In the genomic region with DNA sequence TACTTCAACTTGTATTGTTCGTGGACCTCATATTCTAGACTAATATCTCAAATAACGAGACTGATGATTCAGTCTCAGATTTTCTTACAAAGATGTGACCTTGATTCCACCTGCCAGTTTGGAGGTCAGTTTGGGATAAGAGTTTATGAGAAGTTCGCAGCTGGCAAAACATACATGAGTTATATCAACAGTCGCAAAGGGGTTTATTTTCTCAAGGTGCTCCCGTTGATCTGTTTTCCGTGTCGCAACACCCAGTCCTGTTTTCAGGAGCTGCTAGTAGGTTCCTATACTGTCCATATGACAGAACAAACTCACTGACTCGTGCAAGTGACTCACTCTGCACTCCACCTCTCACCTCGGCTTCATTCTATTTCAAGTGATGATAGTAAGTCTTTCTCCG, we compare ENCODE assay signal across 8 mouse cellular contexts. TPM values are rescaled to one million over a fixed set of nuclear protein-coding genes. Genes with fewer than 3 reads are reported as not detected.
DNase-seq lines count a peak whose midpoint lies in the region; ATAC-seq and TF ChIP-seq lines count a peak whose summit lies in the region.

No protein-coding gene starts in this region.

- H3K27me3 ChIP-seq in ES-Bruce4 (ENCODE audit: control insufficient read depth, insufficient read depth, low read length, poor library complexity, severe bottlenecking), result no peaks in the 10 kb centered on the region
- no peaks in the 10 kb centered on the region for H3K27me3 ChIP-seq in limb, embryonic 10.5 days (ENCODE audit: low read depth, poor library complexity, severe bottlenecking)
- no peaks in the 10 kb centered on the region for H3K27me3 ChIP-seq in neural tube, embryonic 15.5 days (replicated peaks)

- no peak for TF ChIP-seq EP300 in ES-Bruce4 (IDR thresholded peaks at IDR 0.05; ENCODE audit: insufficient read depth, low read depth, low read length)

- 0 out of 2 replicates have a peak, but pooled peaks cover 6% of the 10 kb centered on the region for H3K36me3 ChIP-seq in ES-Bruce4 (ENCODE audit: control insufficient read depth, insufficient read depth, low read length, poor library complexity, severe bottlenecking)
- H3K36me3 ChIP-seq in limb, embryonic 10.5 days, result no peaks in the 10 kb centered on the region
- H3K36me3 ChIP-seq in neural tube, embryonic 15.5 days, result no peaks in the 10 kb centered on the region

- peak overlapping the region; percentile 85 for H3K4me3 ChIP-seq in ES-Bruce4 (ENCODE audit: low read depth, low read length)
- no peak overlapping the region for H3K4me3 ChIP-seq in embryonic fibroblast, embryonic 13.5 days (ENCODE audit: insufficient read depth, low read length)
- peak overlapping the region; percentile 77 for H3K4me3 ChIP-seq in limb, embryonic 10.5 days
- H3K4me3 ChIP-seq in neural tube, embryonic 15.5 days (replicated peaks), result peak overlapping the region; percentile 98

- ATAC-seq in neural tube, embryonic 15.5 days (ENCODE audit: low FRiP score), result no peak

- H3K9ac ChIP-seq in ES-Bruce4 (ENCODE audit: low read depth, poor library complexity, severe bottlenecking), result peak overlapping the region; percentile 53
- peak overlapping the region; percentile 39 for H3K9ac ChIP-seq in neural tube, embryonic 15.5 days (replicated peaks)

- peak; percentile 11 to 52 for DNase-seq in heart, adult 18-20 months
- DNase-seq in heart, postnatal 36 days, result no peak
- DNase-seq in limb, embryonic 10.5 days (ENCODE audit: low spot score), result no peak
- no peak for DNase-seq in right cerebral cortex, postnatal 14 days
- DNase-seq in left cerebral cortex, adult 8-10 months (ENCODE audit: low spot score in 2 of 2), result no peak

- 67% methylated on average over 10 of the region's 10 CpGs for WGBS in limb, embryonic 10.5 days
- WGBS in neural tube, embryonic 15.5 days, result 55% methylated on average over 10 of the region's 10 CpGs

- intact Hi-C loops in heart, postnatal 36 days (cut with DNase I), result loop anchor here (10.0 kb wide), 1 partner anchor 801 kb away; a partner anchor contains a TSS

- no peak for TF ChIP-seq CTCF in ES-Bruce4 (IDR thresholded peaks at IDR 0.05; ENCODE audit: low read depth, low read length)
- TF ChIP-seq CTCF in embryonic fibroblast, embryonic 13.5 days (IDR thresholded peaks at IDR 0.05; ENCODE audit: borderline replicate concordance, insufficient read depth, low read length), result no peak

- no peak for TF ChIP-seq POLR2A in ES-Bruce4 (IDR thresholded peaks at IDR 0.05; ENCODE audit: insufficient read depth, low read length)
- TF ChIP-seq POLR2A in embryonic fibroblast, embryonic 13.5 days (IDR thresholded peaks at IDR 0.05; ENCODE audit: low read depth, low read length), result no peak

- no peak overlapping the region for H3K27ac ChIP-seq in ES-Bruce4 (ENCODE audit: insufficient read depth, low read length)
- H3K27ac ChIP-seq in embryonic fibroblast, embryonic 13.5 days (ENCODE audit: insufficient read depth, low read length), result peak overlapping the region; percentile 39
- peak overlapping the region; percentile 95 for H3K27ac ChIP-seq in limb, embryonic 10.5 days
- peak overlapping the region; percentile 98 for H3K27ac ChIP-seq in neural tube, embryonic 15.5 days (replicated peaks)

- peaks cover 2% of the 10 kb centered on the region for H3K4me1 ChIP-seq in ES-Bruce4 (ENCODE audit: control insufficient read depth, insufficient read depth, low read length)
- H3K4me1 ChIP-seq in embryonic fibroblast, embryonic 13.5 days (ENCODE audit: control insufficient read depth, insufficient read depth, low read length), result peaks cover 3% of the 10 kb centered on the region; the same call in 1 of the 2 replicates
- H3K4me1 ChIP-seq in limb, embryonic 10.5 days, result peaks cover 18% of the 10 kb centered on the region
- peaks cover 25% of the 10 kb centered on the region for H3K4me1 ChIP-seq in neural tube, embryonic 15.5 days

- H3K9me3 ChIP-seq in ES-Bruce4 (replicated peaks; ENCODE audit: control insufficient read depth, insufficient read depth, low read length, poor library complexity, severe bottlenecking), result no peaks in the 10 kb centered on the region
- H3K9me3 ChIP-seq in limb, embryonic 10.5 days (replicated peaks), result no peaks in the 10 kb centered on the region
- no peaks in the 10 kb centered on the region for H3K9me3 ChIP-seq in neural tube, embryonic 15.5 days (replicated peaks)

- H3K4me2 ChIP-seq in neural tube, embryonic 15.5 days, result peak overlapping the region; percentile 67

RNA-seq across cellular contexts. Expression of a gene that starts 24.4 kb away (rescaled TPM):
- total RNA-seq in heart, adult 18-20 months (2021), result 10 to 100 TPM; 50.9 to 60.2 TPM
- total RNA-seq in heart, postnatal 36 days (2021), result 10 to 100 TPM; 40.4 to 47.6 TPM
- polyA plus RNA-seq in ES-Bruce4 (2011; ENCODE audit: insufficient read depth, insufficient read length, low read depth, missing spikeins), result 1.0 TPM in 1 of 2 replicates, not detected in the other
- polyA plus RNA-seq in embryonic fibroblast, embryonic 13.5 days (2011; ENCODE audit: insufficient read length, low read depth, missing spikeins), result not detected in 2 replicates
- not detected in 2 replicates for polyA plus RNA-seq in limb, embryonic 10.5 days (2016; fragmentation: Nextera tagmentation; extraction: Ambion mirVana)
- 0.40 and 0.59 TPM in 2 replicates for polyA plus RNA-seq in neural tube, embryonic 15.5 days (2015; fragmentation: Nextera tagmentation; extraction: Ambion mirVana)
- total RNA-seq in left cerebral cortex, adult 8-10 months (2022), result 1 to 10 TPM; 1.2 to 3.4 (median 1.7) TPM

RNA-seq across cellular contexts. Expression of a gene that starts 24.6 kb away (rescaled TPM):
- 100 to 1,000 TPM in 1 of 2 experiments, 10 to 100 TPM in 1; 98.6 to 105 TPM for total RNA-seq in heart, adult 18-20 months (2021)
- 10 to 100 TPM; 87.2 to 89.6 TPM for total RNA-seq in heart, postnatal 36 days (2021)
- polyA plus RNA-seq in ES-Bruce4 (2011; ENCODE audit: insufficient read depth, insufficient read length, low read depth, missing spikeins), result 107 and 108 TPM in 2 replicates
- 151 and 161 TPM in 2 replicates for polyA plus RNA-seq in embryonic fibroblast, embryonic 13.5 days (2011; ENCODE audit: insufficient read length, low read depth, missing spikeins)
- polyA plus RNA-seq in limb, embryonic 10.5 days (2016; fragmentation: Nextera tagmentation; extraction: Ambion mirVana), result 117 and 124 TPM in 2 replicates
- polyA plus RNA-seq in neural tube, embryonic 15.5 days (2015; fragmentation: Nextera tagmentation; extraction: Ambion mirVana), result 140 and 145 TPM in 2 replicates
- total RNA-seq in left cerebral cortex, adult 8-10 months (2022), result 10 to 100 TPM; 73.2 to 98.4 (median 90.6) TPM

Comparison
In these comparisons a context has a peak if more than half of its experiments do, and no peak if none do; other contexts are left out.
1. DNase-seq: peak in heart, adult 18-20 months (2 of 2); none in heart, postnatal 36 days (0 of 2), limb, embryonic 10.5 days (single experiment), right cerebral cortex, postnatal 14 days (single experiment) and left cerebral cortex, adult 8-10 months (0 of 2).